Mouse (Mus musculus) myocyte (in vitro differentiated cells): ENCODE measurements around the gene Macrod2.

Experiments
- E2F4 ChIP-seq: IDR thresholded peaks from one replicate; pipeline ENCODE4 v1.6.1; 2011; ENCODE audit warnings: mild to moderate bottlenecking, control low read depth, moderate library complexity; ENCODE audit not compliant: insufficient read depth
- MAX ChIP-seq: IDR thresholded peaks from one replicate; pipeline ENCODE4 v1.6.1; 2011; ENCODE audit warnings: low read depth, mild to moderate bottlenecking, control low read depth
- MYOD1 ChIP-seq, 3 experiments: IDR thresholded peaks; one replicate each; pipeline ENCODE4 v1.6.1; 2011; ENCODE audit warnings: control low read depth in 2 of 3, low read depth in 2 of 3, mild to moderate bottlenecking in 2 of 3, moderate library complexity in 1 of 3; ENCODE audit not compliant: insufficient read length in 2 of 3, control insufficient read depth in 1 of 3
- MYOG ChIP-seq, 3 experiments: IDR thresholded peaks; one replicate each; pipeline ENCODE4 v1.6.1; 2011; ENCODE audit warnings: control low read depth in 2 of 3, low read depth in 2 of 3, mild to moderate bottlenecking in 2 of 3; ENCODE audit not compliant: insufficient read length in 2 of 3, control insufficient read depth in 1 of 3, insufficient read depth in 1 of 3
- POLR2A ChIP-seq: IDR thresholded peaks from one replicate; pipeline ENCODE4 v1.6.1; 2011; ENCODE audit warnings: low read depth, mild to moderate bottlenecking, control low read depth, moderate library complexity; ENCODE audit not compliant: insufficient read length
- REST ChIP-seq: IDR thresholded peaks from one replicate; pipeline ENCODE4 v1.6.1; 2011; ENCODE audit warnings: mild to moderate bottlenecking, control low read depth, moderate library complexity; ENCODE audit not compliant: insufficient read depth, insufficient read length
- TCF12 ChIP-seq: IDR thresholded peaks from one replicate; pipeline ENCODE4 v1.6.1; 2011; ENCODE audit warnings: mild to moderate bottlenecking, control low read depth; ENCODE audit not compliant: poor library complexity, insufficient read depth, severe bottlenecking
- USF1 ChIP-seq: IDR thresholded peaks from one replicate; pipeline ENCODE4 v1.6.1; 2011; ENCODE audit warnings: low read depth, mild to moderate bottlenecking, control low read depth, moderate library complexity

DNA sequence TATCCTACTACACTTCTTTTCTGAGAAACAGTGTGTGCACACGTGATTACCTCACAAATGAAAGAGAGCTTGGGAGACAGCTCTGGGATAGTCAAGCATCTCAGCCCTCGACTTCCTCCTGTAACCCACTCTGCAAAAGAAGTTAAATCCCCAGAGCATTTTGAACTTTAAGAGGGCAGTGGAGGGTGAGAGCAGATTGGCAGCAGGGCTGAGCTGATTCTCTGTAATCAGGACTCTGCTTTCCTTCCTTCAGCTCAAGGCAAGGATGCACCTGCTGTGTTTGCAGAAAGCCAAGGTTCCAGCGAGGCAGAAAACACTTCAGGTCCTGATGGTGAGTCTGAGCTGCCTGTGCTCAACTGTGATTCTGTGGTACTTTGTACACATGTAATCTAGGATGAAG lies 1978.9 kb downstream of the Macrod2 start:
- TF ChIP-seq USF1: no peak
- TF ChIP-seq POLR2A: no peak
- TF ChIP-seq MYOD1 (IDR thresholded peaks at IDR 0.05; ENCODE audit: control insufficient read depth in 1 of 3, insufficient read length in 2 of 3, low read depth in 2 of 3): no peak
- no peak for TF ChIP-seq E2F4
- no peak for TF ChIP-seq TCF12
- TF ChIP-seq MYOG (IDR thresholded peaks at IDR 0.05; ENCODE audit: control insufficient read depth in 1 of 3, insufficient read depth in 1 of 3, insufficient read length in 2 of 3, low read depth in 2 of 3): no peak
- TF ChIP-seq REST: no peak
- no peak for TF ChIP-seq MAX
